Mouse (Mus musculus): Measurements from ENCODE around the gene Rassf6. TPM values are rescaled to one million over a fixed set of nuclear protein-coding genes. Genes with fewer than 3 reads are reported as not detected.

Rassf6 gene
- total RNA-seq, 2 experiments from 2014 or later: 1.5 to 4.3 TPM

- no peak for DNase-seq (ENCODE audit: low spot score in 2 of 2)
These were observed 69.2 kb downstream of the Rassf6 start for GRCm38 (mm10) chr5:90571216-90571615.

- DNase-seq (ENCODE audit: low spot score in 2 of 2): no peak
These were observed 72.1 kb downstream of the Rassf6 start for GRCm38 (mm10) chr5:90568338-90568737.

- DNase-seq (ENCODE audit: low spot score in 2 of 2): no peak
These were observed 72.7 kb downstream of the Rassf6 start for GRCm38 (mm10) chr5:90567788-90568187.

- no peak for DNase-seq (ENCODE audit: low spot score in 2 of 2)
These were observed 75.3 kb downstream of the Rassf6 start for GRCm38 (mm10) chr5:90565205-90565604.

DNA sequence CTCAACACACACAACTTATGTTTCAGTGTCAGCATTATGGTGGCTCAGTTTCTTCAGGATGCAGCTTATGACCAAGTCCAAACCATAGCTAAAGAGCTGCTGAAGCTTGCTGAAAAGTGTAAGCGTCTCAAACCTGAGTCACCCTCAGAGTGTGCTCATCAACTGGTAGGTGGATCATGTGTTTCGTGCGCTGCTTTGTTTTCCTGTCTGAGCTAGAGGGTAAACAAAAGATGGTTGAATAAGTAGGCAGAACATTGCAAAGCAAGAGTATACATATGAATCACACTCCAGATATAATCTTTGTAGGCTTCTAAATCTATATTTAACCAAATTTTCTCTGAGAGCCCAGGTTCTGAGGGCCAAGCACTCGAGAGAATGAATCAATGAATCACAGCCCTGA lies 76.3 kb downstream of the Rassf6 start:
- no peak for DNase-seq (ENCODE audit: low spot score in 2 of 2)

- DNase-seq (ENCODE audit: low spot score in 2 of 2): no peak
These were observed 77.6 kb downstream of the Rassf6 start for GRCm38 (mm10) chr5:90562880-90563279.

DNA sequence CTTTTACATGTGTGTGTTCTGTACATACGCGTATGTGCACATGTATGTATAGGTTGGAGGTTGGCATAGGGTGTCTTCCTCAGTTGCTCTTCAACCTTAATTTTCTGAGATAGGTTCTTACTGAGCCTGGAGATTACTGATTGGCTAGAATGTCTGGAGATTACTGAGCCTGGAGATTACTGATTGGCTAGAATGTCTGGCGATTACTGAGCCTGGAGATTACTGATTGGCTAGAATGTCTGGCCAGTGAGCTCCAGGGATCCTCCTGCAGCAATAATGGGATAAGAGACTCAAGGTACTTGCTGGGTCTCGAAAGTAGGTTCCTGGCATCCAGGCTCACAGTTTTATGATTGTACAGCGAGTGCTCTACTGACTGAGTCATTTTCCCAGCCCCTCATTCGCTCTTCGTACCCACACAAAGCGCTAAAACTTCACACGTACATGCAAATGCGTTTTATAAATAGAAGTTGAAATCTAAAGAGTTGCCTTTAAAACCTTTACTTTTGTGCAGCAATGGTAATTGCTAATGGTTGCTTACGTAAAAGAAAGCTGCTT lies 78.7 kb downstream of the Rassf6 start:
- no peak for DNase-seq (ENCODE audit: low spot score in 2 of 2)

DNA sequence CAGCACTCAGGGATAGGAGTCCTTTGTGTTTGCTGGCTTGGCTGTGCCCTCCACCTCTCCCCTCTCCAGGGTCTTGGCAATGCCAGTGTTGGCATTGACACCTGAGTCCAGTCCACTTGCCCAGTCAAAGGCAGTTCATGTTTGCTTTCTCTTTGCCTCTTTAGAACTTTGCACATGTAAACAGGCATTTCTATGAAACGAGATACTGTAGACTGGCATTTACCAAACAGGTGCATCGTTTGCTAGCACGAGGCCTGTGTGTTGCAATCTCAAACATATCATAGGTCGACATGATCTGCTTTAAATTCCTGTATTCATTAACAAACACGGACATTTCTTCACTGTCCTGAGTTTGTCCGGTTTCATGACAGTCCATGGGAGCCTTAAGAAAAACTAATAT lies 79.7 kb downstream of the Rassf6 start, which contains the start of gene 5830473C10Rik:
TSS of gene 5830473C10Rik (plus strand) at position 365 of the 400 bp plus-strand sequence.
- DNase-seq (ENCODE audit: low spot score in 2 of 2): no peak

- DNase-seq (ENCODE audit: low spot score in 2 of 2): no peak
These were observed 84.4 kb downstream of the Rassf6 start for GRCm38 (mm10) chr5:90556052-90556451.

Other genes with a start within 250 kb of the Rassf6 start
- gene Alb, start 179.8 kb downstream of the Rassf6 start, total RNA-seq (2021): 1,000 to 10,000 TPM in 1 of 2 experiments, 100 to 1,000 TPM in 1; 169 to 6,544 TPM
- gene Afp, start 149.9 kb downstream of the Rassf6 start, total RNA-seq (2021): 1,000 to 10,000 TPM in 1 of 2 experiments, 10 to 100 TPM in 1; 60.5 to 1,664 TPM
- 10 to 100 TPM in 1 of 2 experiments, 1 to 10 TPM in 1; 6.8 to 47.3 TPM for gene Afm, start 121.7 kb downstream of the Rassf6 start, total RNA-seq (2021)
- 1 to 10 TPM in 1 of 2 experiments, under 1 TPM in 1; 0.28 to 6.0 TPM for gene 5830473C10Rik, start 79.5 kb downstream of the Rassf6 start, total RNA-seq (2021)
- not detected for gene Cxcl5, start 118.7 kb upstream of the Rassf6 start, total RNA-seq (2021)
- gene Ppbp, start 127.9 kb upstream of the Rassf6 start, total RNA-seq (2021): 10 to 100 TPM in 1 of 2 experiments, 1 to 10 TPM in 1; 2.2 to 14.0 TPM
- 10 to 100 TPM; 30.4 to 45.1 TPM for gene Pf4, start 131.8 kb upstream of the Rassf6 start, total RNA-seq (2021)
- gene Cxcl3, start 145.4 kb upstream of the Rassf6 start, total RNA-seq (2021): not detected
- not detected for gene Cxcl15, start 153.9 kb upstream of the Rassf6 start, total RNA-seq (2021)